Mouse (Mus musculus) macrophage (primary cell): ENCODE measurements around the gene Prmt2. TPM values are rescaled to one million over a fixed set of nuclear protein-coding genes. Genes with fewer than 3 reads are reported as not detected.

Source experiments
- H3K27ac ChIP-seq: fragments of 350-480 bp; formaldehyde crosslinking; 2 replicates; pipeline ENCODE4 v1.9.0; 2021
- H3K36me3 ChIP-seq: fragments of 350-480 bp; formaldehyde crosslinking; 2 replicates; pipeline ENCODE4 v1.9.0; 2021; ENCODE audit errors: inconsistent target
- H3K4me3 ChIP-seq: fragments of 350-480 bp; formaldehyde crosslinking; 2 replicates; pipeline ENCODE4 v1.9.0; 2021; ENCODE audit errors: inconsistent target
- H3K79me2 ChIP-seq: fragments of 350-480 bp; formaldehyde crosslinking; 2 replicates; pipeline ENCODE4 v1.9.0; 2021; ENCODE audit errors: inconsistent target
- WGBS: methylation state at CpG from one replicate; pipeline ENCODE4 v1.1.7; 2026; ENCODE audit warnings: inconsistent platforms; ENCODE audit not compliant: missing documents; 5-methylcytosine and 5-hydroxymethylcytosine counted together
- polyA plus RNA-seq: library from polyadenylated mRNA; stranded (reverse); fragments of 250-400 nt; gene quantifications from 3 replicates; pipeline ENCODE4 v1.2.4, GENCODE M21; 2018; ENCODE audit warnings: inconsistent platforms

Gene Prmt2
- polyA plus RNA-seq, 1 experiment from 2014 or later: 18.3 TPM

DNA sequence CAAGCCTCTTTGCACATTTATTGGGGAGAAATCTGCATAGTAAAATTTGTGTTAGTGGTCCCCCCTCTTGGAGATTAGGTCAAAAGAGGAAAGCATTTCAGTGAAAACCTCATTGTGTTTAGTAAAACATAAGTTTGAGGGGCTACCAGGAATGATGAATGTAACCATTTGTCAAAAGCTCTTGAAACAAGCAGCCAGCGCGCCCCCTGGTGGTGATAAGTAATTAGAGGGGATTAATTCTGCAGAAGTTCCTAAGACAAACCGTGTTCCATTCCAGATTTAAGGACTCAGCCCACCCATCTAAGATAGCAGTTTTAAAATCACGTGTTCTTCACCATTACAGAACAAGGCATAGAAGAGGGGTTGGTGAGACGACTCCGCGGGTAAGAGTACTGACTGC is 35.7 kb downstream of the Prmt2 start:
- 17% methylated on average over 7 of the region's 7 CpGs for WGBS
- no peaks in the 10 kb centered on the region for H3K79me2 ChIP-seq

DNA sequence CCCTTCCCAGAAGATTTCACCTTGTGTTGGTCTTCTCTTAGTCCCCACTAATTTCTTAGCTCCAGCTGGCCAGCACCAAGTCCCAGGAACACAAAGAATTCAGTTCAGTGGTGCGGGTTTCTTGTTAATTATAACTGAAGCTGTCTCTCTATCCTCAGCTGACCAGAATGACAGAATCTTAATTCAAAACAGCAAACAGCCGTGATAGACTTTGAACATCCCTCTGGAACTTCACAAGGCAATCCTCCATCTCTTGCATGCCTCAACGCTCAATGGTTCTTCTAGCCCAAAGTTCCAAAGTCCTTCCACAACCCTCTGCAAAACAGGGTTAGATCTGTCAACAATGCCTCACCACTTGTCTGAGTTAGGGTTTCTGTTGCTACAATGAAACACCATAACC is 36.2 kb downstream of the Prmt2 start:
- no peak overlapping the region for H3K27ac ChIP-seq
- no peak overlapping the region for H3K4me3 ChIP-seq
- H3K36me3 ChIP-seq: no peaks in the 10 kb centered on the region
- no peaks in the 10 kb centered on the region for H3K79me2 ChIP-seq
- 92% methylated on average over 3 of the region's 3 CpGs for WGBS

More for the DNA sequence above, 35.7 kb downstream of the Prmt2 start:
- H3K36me3 ChIP-seq: peaks cover 3% of the 10 kb centered on the region; the same call in 1 of the 2 replicates
- no peak overlapping the region for H3K27ac ChIP-seq
- H3K4me3 ChIP-seq: no peak overlapping the region

DNA sequence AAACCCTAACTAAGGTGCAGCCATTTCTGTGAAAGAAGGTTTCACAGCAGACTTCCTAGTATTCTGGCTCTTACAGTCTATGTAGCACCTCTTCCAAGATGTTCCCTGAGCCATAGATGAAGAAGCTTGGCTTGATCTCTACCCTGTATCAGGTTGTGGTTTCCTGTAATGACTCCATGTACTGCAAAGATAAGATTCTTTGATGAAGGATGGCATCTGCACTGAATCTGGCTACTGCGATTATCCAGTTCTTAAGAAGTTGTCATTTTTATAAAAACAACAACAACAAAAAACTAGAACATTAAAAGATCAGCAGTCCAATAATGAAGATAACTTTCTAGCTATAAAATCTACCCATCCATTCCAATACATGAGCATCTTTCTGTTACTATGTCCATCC is 49.7 kb downstream of the Prmt2 start:
- no peaks in the 10 kb centered on the region for H3K79me2 ChIP-seq
- 67% methylated on average over 1 of the region's 1 CpGs for WGBS
- H3K4me3 ChIP-seq: no peak overlapping the region
- H3K27ac ChIP-seq: no peak overlapping the region
- no peaks in the 10 kb centered on the region for H3K36me3 ChIP-seq

DNA sequence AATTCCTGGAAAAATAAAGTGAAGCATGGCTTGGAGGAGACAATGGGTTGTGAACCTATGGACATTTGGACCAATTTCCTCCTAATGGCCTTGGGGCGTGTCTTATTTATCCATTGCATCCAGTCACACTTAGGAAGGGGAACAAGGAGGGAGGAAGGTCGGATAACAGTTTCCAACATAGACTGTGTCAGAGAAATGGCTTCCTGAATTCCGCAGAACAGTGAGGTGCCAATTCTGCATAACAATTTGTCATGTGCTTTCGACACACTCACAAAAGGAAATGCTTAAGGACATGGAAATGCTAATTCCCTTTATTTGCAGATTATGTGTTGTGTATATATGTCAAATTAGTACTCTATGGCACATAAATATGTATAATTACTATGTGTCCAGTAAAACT is 52.4 kb downstream of the Prmt2 start:
- Histone ChIP-seq H3K36me3 (no peaks in the 10 kb centered on the region), H3K27ac (no peak overlapping the region), H3K4me3 (no peak overlapping the region), H3K79me2 (no peaks in the 10 kb centered on the region)
- WGBS: 61% methylated on average over 4 of the region's 4 CpGs

DNA sequence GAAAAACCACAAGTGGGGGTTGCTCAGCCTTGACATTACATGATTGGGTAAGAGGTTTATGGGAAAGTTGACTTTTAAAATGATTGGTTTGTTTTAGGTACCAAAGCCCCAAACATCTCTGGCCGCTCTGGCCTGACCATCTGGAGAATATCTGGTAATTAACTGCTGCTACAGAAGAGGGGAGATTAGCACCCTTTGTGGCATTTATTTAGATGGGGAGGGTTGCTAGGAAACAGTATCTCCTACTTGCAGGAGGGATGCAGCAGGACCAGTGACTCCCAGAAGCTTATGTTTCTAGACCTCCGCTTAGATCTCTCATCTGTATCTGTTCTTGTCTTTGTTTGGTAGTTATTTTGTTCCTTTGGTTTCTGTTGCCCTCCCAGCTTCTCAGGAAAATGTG is 62.8 kb downstream of the Prmt2 start:
- Histone ChIP-seq H3K79me2 (no peaks in the 10 kb centered on the region), H3K4me3 (no peak overlapping the region), H3K27ac (no peak overlapping the region), H3K36me3 (no peaks in the 10 kb centered on the region)
- 100% methylated on average over 2 of the region's 2 CpGs for whole genome bisulfite sequencing

DNA sequence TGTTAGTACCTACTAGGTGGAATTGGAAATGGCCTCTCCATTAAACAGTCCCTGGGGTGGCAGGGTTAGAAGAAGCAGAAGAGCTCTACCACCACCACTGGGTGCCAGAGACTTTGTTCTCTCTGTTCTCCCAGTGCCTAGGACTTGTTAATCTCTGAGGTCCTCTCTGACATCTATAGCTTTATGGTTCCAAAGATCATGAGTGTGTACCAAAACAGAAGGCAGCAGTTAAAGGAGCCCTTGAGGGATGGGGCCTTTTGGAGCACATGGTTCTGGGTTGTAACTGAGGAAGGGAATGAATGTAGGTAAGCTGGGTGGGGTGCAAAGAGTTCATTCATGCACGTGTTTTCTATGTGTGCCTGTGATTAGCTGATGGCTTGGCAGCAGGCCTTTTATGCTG is 79.7 kb downstream of the Prmt2 start:
- 80% methylated on average over 1 of the region's 1 CpGs for WGBS
- no peaks in the 10 kb centered on the region for H3K79me2 ChIP-seq
- no peak overlapping the region for H3K4me3 ChIP-seq
- no peaks in the 10 kb centered on the region for H3K36me3 ChIP-seq
- H3K27ac ChIP-seq: no peak overlapping the region

DNA sequence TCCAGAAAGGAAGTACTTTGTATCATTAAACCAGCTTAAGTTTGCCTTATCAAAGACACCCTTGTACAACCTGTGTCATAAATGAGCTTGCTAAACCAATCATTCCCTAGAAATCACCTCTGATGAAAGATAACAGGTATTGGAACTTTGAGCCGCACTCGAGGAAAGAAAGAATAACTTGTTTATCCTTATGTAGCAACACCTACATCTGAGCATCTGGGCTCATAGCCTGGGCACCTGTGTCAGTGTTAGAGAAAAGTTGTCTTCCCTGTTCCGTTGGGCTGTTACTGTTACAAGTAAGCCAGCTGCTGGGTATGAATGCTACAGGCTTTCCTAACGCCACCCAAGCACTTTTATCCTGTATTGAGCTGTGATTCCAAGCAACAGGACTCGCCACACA is 80.1 kb downstream of the Prmt2 start:
- Histone ChIP-seq H3K79me2 (no peaks in the 10 kb centered on the region), H3K36me3 (no peaks in the 10 kb centered on the region), H3K4me3 (no peak overlapping the region), H3K27ac (no peak overlapping the region)
- 82% methylated on average over 5 of the region's 5 CpGs for WGBS

Other genes starting within 250 kb of the Prmt2 start
- gene Zfp280b, start 205.2 kb downstream of the Prmt2 start, polyA plus RNA-seq: 2.7 to 5.0 TPM (median 3.8 TPM) in 3 replicates
- gene Slc5a4b, start 126.9 kb downstream of the Prmt2 start, polyA plus RNA-seq: not detected in 3 replicates
- not detected in 3 replicates for gene Slc5a4a, start 90.4 kb downstream of the Prmt2 start, polyA plus RNA-seq
- 0.17 TPM in 1 of 3 replicates, not detected in the others for gene S100b, start 16.0 kb upstream of the Prmt2 start, polyA plus RNA-seq
- 5.1 to 12.6 TPM (median 7.7 TPM) in 3 replicates for gene Dip2a, start 107.4 kb upstream of the Prmt2 start, polyA plus RNA-seq
- not detected in 3 replicates for gene AC141477.1, start 202.6 kb upstream of the Prmt2 start, polyA plus RNA-seq
- gene Pcnt, start 204.9 kb upstream of the Prmt2 start, polyA plus RNA-seq: 10.3 to 17.2 TPM (median 12.7 TPM) in 3 replicates
- gene 2610028H24Rik, start 211.2 kb upstream of the Prmt2 start, polyA plus RNA-seq: not detected in 3 replicates
- 13.6 to 21.6 TPM (median 19.6 TPM) in 3 replicates for gene Mcm3ap, start 231.1 kb upstream of the Prmt2 start, polyA plus RNA-seq
- gene Ybey, start 231.2 kb upstream of the Prmt2 start, polyA plus RNA-seq: 1.3 to 2.1 TPM (median 1.9 TPM) in 3 replicates